Mouse (Mus musculus) intestine, embryonic 16.5 days (tissue): ENCODE data around the gene Pdik1l. TPM values are rescaled to one million over a fixed set of nuclear protein-coding genes. Genes with fewer than 3 reads are reported as not detected.

Experiments
- ATAC-seq: fragments of 200-750 bp; cut with Nextera tagmentation; 2 replicates; pipeline ENCODE4 v1.8.0; 2017; ENCODE audit warnings: moderate TSS enrichment, moderate library complexity
- H3K27ac ChIP-seq: fragments of 300-500 bp; sonication (generic); 2 replicates; pipeline ENCODE4 v1.5.1; 2014; ENCODE audit warnings: mild to moderate bottlenecking, low read length
- H3K27me3 ChIP-seq: fragments of 300-500 bp; sonication (generic); replicated peaks from 2 replicates; pipeline ENCODE4 v1.6.1; 2014; ENCODE audit warnings: low read length, control low read depth, mixed read lengths; ENCODE audit not compliant: control insufficient read depth, insufficient read depth
- H3K36me3 ChIP-seq: fragments of 300-500 bp; sonication (generic); 2 replicates; pipeline ENCODE4 v1.6.1; 2014; ENCODE audit warnings: low read length, control low read depth; ENCODE audit not compliant: control insufficient read depth, insufficient read depth
- H3K4me1 ChIP-seq: fragments of 300-500 bp; sonication (generic); 2 replicates; pipeline ENCODE4 v1.6.1; 2014; ENCODE audit warnings: low read length, control low read depth, mixed read lengths; ENCODE audit not compliant: control insufficient read depth, insufficient read depth
- H3K4me2 ChIP-seq: fragments of 300-500 bp; sonication (generic); 2 replicates; pipeline ENCODE4 v1.6.1; 2014; ENCODE audit warnings: low read depth, low read length, control low read depth
- H3K4me3 ChIP-seq: fragments of 300-500 bp; sonication (generic); 2 replicates; pipeline ENCODE4 v1.5.1; 2014; ENCODE audit warnings: mild to moderate bottlenecking, low read length
- H3K9ac ChIP-seq: fragments of 300-500 bp; sonication (generic); 2 replicates; pipeline ENCODE4 v1.6.1; 2014; ENCODE audit warnings: low read depth, low read length
- H3K9me3 ChIP-seq: fragments of 300-500 bp; sonication (generic); 2 replicates; pipeline ENCODE4 v1.6.1; 2016; ENCODE audit warnings: low read length, control low read depth; ENCODE audit not compliant: control insufficient read depth
- WGBS: fragments of 180-500 bp; shearing (Covaris S2); extraction: QIAGEN DNeasy Blood & Tissue Kit; methylation state at CpG from one replicate; pipeline ENCODE4 v1.1.7; 2014; 5-methylcytosine and 5-hydroxymethylcytosine counted together
- polyA plus RNA-seq: library from polyadenylated mRNA; unstranded; fragments of >200 nt; fragmentation: Nextera tagmentation; extraction: Ambion mirVana; gene quantifications from 2 replicates; pipeline ENCODE4 v1.2.1, GENCODE M21; 2015

Pdik1l gene
- polyA plus RNA-seq, result 14.0 and 16.5 TPM in 2 replicates

DNA sequence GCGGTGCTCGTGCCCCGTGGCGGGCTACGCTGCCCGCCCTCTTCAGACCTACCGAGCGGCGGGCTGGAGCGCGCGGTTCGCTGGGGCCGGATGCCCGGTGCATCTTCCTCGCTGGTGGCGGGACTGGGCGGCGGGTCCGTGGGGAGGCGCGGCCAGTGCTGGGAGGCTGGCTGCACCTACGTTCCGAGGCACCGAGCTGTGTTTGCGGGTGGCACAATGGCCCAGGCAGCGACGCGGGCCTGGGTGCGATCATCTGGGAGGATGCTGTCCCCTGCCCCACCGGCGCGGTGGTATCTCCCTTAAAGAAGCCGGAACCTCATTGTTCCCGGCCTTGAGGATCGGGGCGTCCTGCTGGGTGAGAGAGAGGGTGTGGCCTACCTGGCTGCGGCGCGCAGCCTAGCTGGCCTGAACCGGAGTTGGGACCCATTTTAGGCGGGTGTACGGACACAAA lies at the start of gene Pdik1l:
TSS of gene Pdik1l (minus strand) at position 321 of the 451 bp plus-strand sequence.
- Histone ChIP-seq H3K4me1 (peaks cover 20% of the 10 kb centered on the region), H3K4me3 (peak within 1 kb of the TSS; percentile 100), H3K27ac (peak within 1 kb of the TSS; percentile 100), H3K27me3 (no peaks in the 10 kb centered on the region), H3K36me3 (peaks cover 3% of the 10 kb centered on the region; the same call in 1 of the 2 replicates), H3K9me3 (no peaks in the 10 kb centered on the region), H3K9ac (peak within 1 kb of the TSS; percentile 99), H3K4me2 (peak within 1 kb of the TSS; percentile 85)
- peak; percentile 80 for ATAC-seq
- WGBS, result under 1% methylated on average over 41 of the region's 43 CpGs

GRCm38 (mm10) chr4:134330281-134330680 lies 42.6 kb upstream of the Pdik1l start:
- no peak overlapping the region for H3K27ac ChIP-seq
- no peaks in the 10 kb centered on the region for H3K36me3 ChIP-seq
- WGBS, result 63% methylated on average over 5 of the region's 5 CpGs
- H3K9ac ChIP-seq, result no peak overlapping the region
- no peak overlapping the region for H3K4me2 ChIP-seq
- no peak overlapping the region for H3K4me3 ChIP-seq
- H3K27me3 ChIP-seq, result no peaks in the 10 kb centered on the region
- no peaks in the 10 kb centered on the region for H3K9me3 ChIP-seq
- ATAC-seq, result no peak
- H3K4me1 ChIP-seq, result peaks cover 4% of the 10 kb centered on the region; the same call in 1 of the 2 replicates

DNA sequence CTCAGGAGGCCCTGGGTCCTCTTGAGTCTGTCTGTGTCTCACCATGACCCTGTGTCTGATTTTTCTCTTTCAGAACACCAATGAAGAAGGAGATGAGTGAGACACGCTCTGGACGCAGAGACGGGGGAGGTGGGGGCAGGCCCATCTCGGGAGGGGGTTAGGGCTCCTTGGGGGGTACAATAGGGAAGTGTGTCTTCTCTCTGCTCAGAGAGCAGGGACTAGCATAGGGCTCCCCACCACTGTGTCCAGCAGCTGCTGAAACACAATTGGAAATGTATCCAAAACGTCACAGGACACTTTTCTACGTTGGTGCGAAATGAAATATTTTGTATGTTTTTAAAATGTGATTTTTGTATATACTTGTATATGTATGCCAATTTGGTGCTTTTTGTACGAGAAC lies 41.1 kb upstream of the Pdik1l start:
- Histone ChIP-seq H3K27me3 (no peaks in the 10 kb centered on the region), H3K36me3 (no peaks in the 10 kb centered on the region), H3K4me1 (peaks cover 7% of the 10 kb centered on the region; the same call in 1 of the 2 replicates), H3K4me2 (no peak overlapping the region), H3K9me3 (no peaks in the 10 kb centered on the region), H3K4me3 (no peak overlapping the region), H3K9ac (no peak overlapping the region), H3K27ac (no peak overlapping the region)
- WGBS, result 80% methylated on average over 8 of the region's 8 CpGs
- no peak for ATAC-seq

- Histone ChIP-seq H3K9me3 (no peaks in the 10 kb centered on the region), H3K4me3 (no peak overlapping the region), H3K4me1 (peaks cover 7% of the 10 kb centered on the region; the same call in 1 of the 2 replicates), H3K9ac (0 out of 2 replicates have a peak overlapping the region, but pooled peaks have one; percentile 47), H3K27ac (peak overlapping the region; percentile 81; the same call in 1 of the 2 replicates), H3K27me3 (no peaks in the 10 kb centered on the region), H3K4me2 (peak overlapping the region; percentile 9; the same call in 1 of the 2 replicates), H3K36me3 (no peaks in the 10 kb centered on the region)
- 55% methylated on average over 8 of the region's 8 CpGs for WGBS
- no peak; the same call in 1 of the 2 replicates for ATAC-seq
Measured at GRCm38 (mm10) chr4:134328151-134328550, 40.5 kb upstream of the Pdik1l start.

GRCm38 (mm10) chr4:134326859-134327530 lies 39.3 kb upstream of the Pdik1l start:
- WGBS, result 49% methylated on average over 5 of the region's 5 CpGs
- no peaks in the 10 kb centered on the region for H3K27me3 ChIP-seq
- no peak overlapping the region; the same call in 1 of the 2 replicates for H3K4me2 ChIP-seq
- no peaks in the 10 kb centered on the region for H3K9me3 ChIP-seq
- no peaks in the 10 kb centered on the region for H3K36me3 ChIP-seq
- ATAC-seq, result peak; percentile 88
- peak overlapping the region; percentile 81 for H3K27ac ChIP-seq
- H3K9ac ChIP-seq, result peak overlapping the region; percentile 41
- H3K4me1 ChIP-seq, result peaks cover 7% of the 10 kb centered on the region; the same call in 1 of the 2 replicates
- no peak overlapping the region for H3K4me3 ChIP-seq

- Histone ChIP-seq H3K4me2 (no peak overlapping the region), H3K9me3 (no peaks in the 10 kb centered on the region), H3K4me1 (peaks cover 7% of the 10 kb centered on the region; the same call in 1 of the 2 replicates), H3K9ac (no peak overlapping the region), H3K27ac (no peak overlapping the region), H3K36me3 (no peaks in the 10 kb centered on the region), H3K4me3 (no peak overlapping the region), H3K27me3 (no peaks in the 10 kb centered on the region)
- no peak for ATAC-seq
- 41% methylated on average over 5 of the region's 5 CpGs for WGBS
Measured at GRCm38 (mm10) chr4:134324655-134325054, 37.0 kb upstream of the Pdik1l start.

- ATAC-seq, result no peak
- Histone ChIP-seq H3K4me2 (no peak overlapping the region), H3K9ac (no peak overlapping the region), H3K36me3 (no peaks in the 10 kb centered on the region), H3K4me3 (no peak overlapping the region), H3K27me3 (no peaks in the 10 kb centered on the region), H3K27ac (no peak overlapping the region), H3K4me1 (peaks cover 6% of the 10 kb centered on the region; the same call in 1 of the 2 replicates), H3K9me3 (no peaks in the 10 kb centered on the region)
- WGBS, result 63% methylated on average over 3 of the region's 3 CpGs
Measured at GRCm38 (mm10) chr4:134321524-134321923, 33.8 kb upstream of the Pdik1l start.

GRCm38 (mm10) chr4:134319674-134320073 lies 32.0 kb upstream of the Pdik1l start:
- H3K27me3 ChIP-seq, result no peaks in the 10 kb centered on the region
- peaks cover 1% of the 10 kb centered on the region; the same call in 1 of the 2 replicates for H3K4me1 ChIP-seq
- H3K4me3 ChIP-seq, result no peak overlapping the region
- no peak overlapping the region for H3K27ac ChIP-seq
- H3K9me3 ChIP-seq, result no peaks in the 10 kb centered on the region
- H3K4me2 ChIP-seq, result no peak overlapping the region
- H3K9ac ChIP-seq, result no peak overlapping the region
- 76% methylated on average over 5 of the region's 5 CpGs for WGBS
- H3K36me3 ChIP-seq, result no peaks in the 10 kb centered on the region
- no peak for ATAC-seq

- H3K36me3 ChIP-seq, result no peaks in the 10 kb centered on the region
- H3K9ac ChIP-seq, result no peak overlapping the region
- H3K4me2 ChIP-seq, result no peak overlapping the region
- no peaks in the 10 kb centered on the region for H3K9me3 ChIP-seq
- 80% methylated on average over 5 of the region's 5 CpGs for WGBS
- no peaks in the 10 kb centered on the region for H3K27me3 ChIP-seq
- no peak overlapping the region for H3K27ac ChIP-seq
- H3K4me3 ChIP-seq, result no peak overlapping the region
- no peaks in the 10 kb centered on the region; the same call in 1 of the 2 replicates for H3K4me1 ChIP-seq
- no peak for ATAC-seq
Measured at GRCm38 (mm10) chr4:134319074-134319473, 31.4 kb upstream of the Pdik1l start.
